Mouse (Mus musculus): ENCODE data around the gene Acaca. TPM values are rescaled to one million over a fixed set of nuclear protein-coding genes. Genes with fewer than 3 reads are reported as not detected.
A peak's percentile ranks its signal among the peaks of the same experiment; 100 is the strongest.

The Acaca gene
- total RNA-seq, 2 experiments from 2014 or later: 80.8 to 81.2 TPM

DNA sequence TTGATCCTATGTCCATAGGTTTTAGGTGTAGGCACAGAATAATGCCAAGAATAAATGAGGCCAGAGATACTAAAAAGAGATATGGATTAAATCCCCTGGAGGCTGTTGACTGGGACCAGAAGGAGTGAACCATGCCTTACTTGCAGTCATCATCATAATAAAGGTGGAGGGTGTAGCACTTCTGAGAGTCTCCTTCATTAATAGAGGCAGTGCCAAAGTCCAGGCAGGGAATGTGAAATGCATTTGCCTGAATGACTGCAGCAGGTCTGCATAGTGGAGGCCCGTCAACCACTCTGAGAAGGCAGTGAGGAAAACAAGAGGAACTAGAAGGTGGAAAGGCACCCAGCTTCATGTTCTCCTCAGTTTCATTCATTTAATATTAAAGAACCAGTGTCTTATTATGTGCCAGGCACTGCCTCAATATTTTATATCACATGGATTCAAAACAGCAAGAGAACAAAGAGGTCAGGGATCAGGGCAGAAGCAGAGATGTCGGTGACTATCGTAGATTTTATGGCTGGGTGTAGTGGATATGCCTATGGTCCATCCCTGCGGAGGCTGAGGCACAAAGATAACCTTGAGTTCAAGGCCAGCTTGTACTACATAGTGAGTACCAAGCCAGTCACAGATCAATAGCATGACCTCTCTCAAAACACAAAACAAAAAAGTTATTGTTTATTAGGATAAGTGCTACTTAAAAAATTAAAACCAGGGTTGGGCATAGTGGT lies 27.2 kb downstream of the Acaca start:
- Histone ChIP-seq H3K27ac (no peak overlapping the region), H3K4me3 (no peak overlapping the region)
- TF ChIP-seq CTCF (IDR thresholded peaks at IDR 0.05): no peak
- intact Hi-C loops (cut with DNase I): no loop called here
- no peak for DNase-seq (ENCODE audit: extremely low spot score in 1 of 2, low spot score in 2 of 2)

GRCm38 (mm10) chr11:84164123-84164522 lies 34.7 kb downstream of the Acaca start:
- Histone ChIP-seq H3K27ac (no peak overlapping the region), H3K4me3 (no peak overlapping the region)
- no peak for TF ChIP-seq CTCF (IDR thresholded peaks at IDR 0.05)
- no peak for DNase-seq (ENCODE audit: extremely low spot score in 1 of 2, low spot score in 2 of 2)
- intact Hi-C loops (cut with DNase I): loop anchor here (10.0 kb wide), 1 partner anchor 379 kb away; no protein-coding TSS in a partner anchor

GRCm38 (mm10) chr11:84164561-84164960 lies 35.1 kb downstream of the Acaca start:
- TF ChIP-seq CTCF (IDR thresholded peaks at IDR 0.05): no peak
- no peak overlapping the region for H3K27ac ChIP-seq
- no peak for DNase-seq (ENCODE audit: extremely low spot score in 1 of 2, low spot score in 2 of 2)

DNA sequence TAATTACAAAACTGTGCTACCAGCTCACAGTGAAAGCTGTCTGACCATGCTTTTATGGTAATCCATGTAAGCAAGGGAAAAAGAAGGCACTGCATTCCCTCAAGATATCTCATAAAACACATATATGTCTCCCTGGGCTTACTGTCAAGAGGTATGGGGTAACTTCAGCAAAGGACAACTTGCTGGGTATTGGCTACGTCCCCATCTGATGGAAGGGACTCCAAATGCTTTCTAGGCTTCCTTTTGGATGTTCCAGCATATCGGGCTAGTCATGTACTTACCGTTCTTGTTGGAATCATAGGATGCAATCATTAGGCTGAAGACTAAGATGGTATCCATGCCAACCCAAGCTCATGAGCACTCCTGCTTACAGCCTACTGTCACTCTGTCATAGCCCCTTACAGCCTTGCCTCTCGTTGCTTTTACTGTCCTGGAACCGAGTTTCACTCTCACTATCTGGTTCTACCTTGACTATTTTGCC lies 37.6 kb downstream of the Acaca start, which contains the start of gene Gm11437:
Gene Gm11437, minus strand, starts transcription at position 431 of the 481 bp plus-strand sequence.
- no peak for TF ChIP-seq CTCF (IDR thresholded peaks at IDR 0.05)
- Histone ChIP-seq H3K27ac (no peak within 1 kb of the TSS), H3K4me3 (no peak within 1 kb of the TSS)
- intact Hi-C loops (cut with DNase I): loop anchor here (5.0 to 10.0 kb wide), 2 partner anchors 35 to 382 kb away; no protein-coding TSS in a partner anchor
- DNase-seq (ENCODE audit: extremely low spot score in 1 of 2, low spot score in 2 of 2): no peak

More at GRCm38 (mm10) chr11:84164561-84164960, 35.1 kb downstream of the Acaca start:
- H3K4me3 ChIP-seq: no peak overlapping the region
- intact Hi-C loops (cut with DNase I): loop anchor here (10.0 kb wide), 1 partner anchor 380 kb away; no protein-coding TSS in a partner anchor

DNA sequence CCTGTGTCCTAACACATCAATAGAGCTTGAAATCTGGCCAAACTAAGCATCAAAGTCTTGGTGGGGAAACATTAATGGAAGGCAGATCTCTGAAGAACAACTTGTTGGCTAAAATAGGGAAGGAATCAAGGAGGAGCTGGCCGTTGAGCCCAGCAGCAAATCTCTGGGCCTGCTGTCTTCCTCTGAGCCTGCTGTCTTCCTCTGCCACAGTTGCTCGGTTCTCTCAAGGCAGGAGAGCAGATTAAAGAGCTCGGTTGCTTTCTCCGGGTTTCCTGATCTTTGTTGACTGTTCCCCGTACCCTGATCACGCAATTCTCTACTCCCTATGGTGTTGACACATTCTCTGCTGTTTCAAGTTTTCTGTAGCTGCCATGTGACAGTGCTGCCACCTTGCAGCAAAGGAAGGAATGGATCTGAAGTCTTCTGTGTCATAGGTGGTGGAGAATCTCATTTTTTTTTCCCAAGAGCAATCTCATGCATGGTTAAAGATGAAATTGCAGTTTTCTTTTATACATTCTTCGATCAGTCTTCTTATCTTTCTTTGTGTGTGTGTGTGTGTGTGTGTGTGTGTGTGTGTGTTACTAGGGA lies 39.3 kb downstream of the Acaca start:
- H3K4me3 ChIP-seq: no peak overlapping the region
- intact Hi-C loops (cut with DNase I): loop anchor here (5.0 to 10.0 kb wide), 2 partner anchors 36 to 384 kb away; no protein-coding TSS in a partner anchor
- TF ChIP-seq CTCF (IDR thresholded peaks at IDR 0.05): peak; percentile 76
- DNase-seq (ENCODE audit: extremely low spot score in 1 of 2, low spot score in 2 of 2): peak; percentile 43 to 47
- H3K27ac ChIP-seq: peak overlapping the region; percentile 25

DNA sequence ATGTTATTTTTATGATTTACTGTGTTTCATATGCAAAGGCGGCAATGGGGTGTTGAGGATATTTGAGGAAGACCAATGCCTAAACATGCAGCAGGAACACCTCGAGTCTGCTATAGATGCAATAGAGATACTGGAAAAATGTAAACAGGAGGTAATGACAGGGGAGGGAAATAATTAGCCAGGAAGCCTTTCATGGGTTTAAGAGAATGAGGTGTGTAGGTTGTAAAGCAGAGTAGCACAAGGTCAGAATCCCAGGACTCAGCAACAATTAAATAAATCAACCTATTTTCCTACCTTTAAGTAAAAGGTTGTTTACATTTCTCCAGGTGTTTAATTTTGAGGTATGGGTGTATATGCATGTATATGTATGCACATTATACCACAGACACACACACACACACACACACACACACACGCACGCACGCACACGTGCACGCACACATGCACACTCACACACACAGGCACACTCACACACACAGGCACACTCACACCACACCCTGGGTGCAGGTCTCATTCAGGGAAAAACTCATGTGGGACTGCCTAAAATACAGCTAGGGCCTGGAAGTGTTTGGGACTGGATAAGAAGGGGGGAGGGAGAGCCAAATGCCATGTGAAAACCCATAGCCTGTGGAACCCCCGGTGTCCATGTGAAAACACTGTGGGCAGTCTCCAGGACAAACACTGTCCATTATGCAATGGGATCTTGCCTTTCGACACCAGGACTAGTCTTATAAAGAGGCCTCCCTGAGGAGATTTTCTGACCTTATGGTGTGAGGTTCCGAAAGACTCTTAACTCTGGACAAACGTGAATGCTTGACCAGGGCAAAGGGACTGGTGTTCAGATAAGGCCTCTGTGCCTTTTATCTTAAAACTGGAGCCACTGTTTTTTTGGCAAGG lies 43.3 kb downstream of the Acaca start:
- intact Hi-C loops (cut with DNase I): no loop called here
- DNase-seq (ENCODE audit: extremely low spot score in 1 of 2, low spot score in 2 of 2): no peak
- TF ChIP-seq CTCF (IDR thresholded peaks at IDR 0.05): no peak
- no peak overlapping the region for H3K27ac ChIP-seq
- H3K4me3 ChIP-seq: no peak overlapping the region

DNA sequence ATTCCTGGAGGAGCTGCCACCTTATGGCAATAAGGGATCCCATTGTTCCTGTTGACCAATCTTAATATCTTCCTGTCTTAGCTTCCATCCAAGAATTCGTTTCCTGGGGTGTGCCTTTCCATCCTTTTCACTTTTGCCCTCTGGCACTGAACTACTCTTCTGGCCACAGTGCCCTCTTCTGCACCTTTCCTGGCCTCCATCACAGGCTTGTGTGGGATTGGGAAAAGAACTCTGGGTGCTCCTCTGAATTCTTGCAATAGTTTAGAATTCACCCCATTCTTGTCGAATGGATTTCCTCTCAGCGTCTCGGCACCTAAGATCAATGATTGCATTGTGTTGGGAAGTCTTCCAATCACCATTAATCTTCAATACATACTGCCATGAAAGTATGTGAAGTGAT lies 49.1 kb downstream of the Acaca start:
- no peak for TF ChIP-seq CTCF (IDR thresholded peaks at IDR 0.05)
- H3K4me3 ChIP-seq: peak overlapping the region; percentile 97
- no peak for DNase-seq (ENCODE audit: extremely low spot score in 1 of 2, low spot score in 2 of 2)
- intact Hi-C loops (cut with DNase I): loop anchor here (5.0 kb wide), 1 partner anchor 64 kb away; no protein-coding TSS in a partner anchor
- no peak overlapping the region; the same call in 1 of the 2 replicates for H3K27ac ChIP-seq

- peak; percentile 92 to 93 for DNase-seq (ENCODE audit: extremely low spot score in 1 of 2, low spot score in 2 of 2)
- TF ChIP-seq CTCF (IDR thresholded peaks at IDR 0.05): peak; percentile 72
- Histone ChIP-seq H3K4me3 (peak overlapping the region; percentile 97), H3K27ac (peak overlapping the region; percentile 85)
- intact Hi-C loops (cut with DNase I): loop anchor here (1.0 to 5.0 kb wide), 2 partner anchors 63 to 639 kb away; no protein-coding TSS in a partner anchor
Observed at GRCm38 (mm10) chr11:84179226-84179953, 49.9 kb downstream of the Acaca start.

DNA sequence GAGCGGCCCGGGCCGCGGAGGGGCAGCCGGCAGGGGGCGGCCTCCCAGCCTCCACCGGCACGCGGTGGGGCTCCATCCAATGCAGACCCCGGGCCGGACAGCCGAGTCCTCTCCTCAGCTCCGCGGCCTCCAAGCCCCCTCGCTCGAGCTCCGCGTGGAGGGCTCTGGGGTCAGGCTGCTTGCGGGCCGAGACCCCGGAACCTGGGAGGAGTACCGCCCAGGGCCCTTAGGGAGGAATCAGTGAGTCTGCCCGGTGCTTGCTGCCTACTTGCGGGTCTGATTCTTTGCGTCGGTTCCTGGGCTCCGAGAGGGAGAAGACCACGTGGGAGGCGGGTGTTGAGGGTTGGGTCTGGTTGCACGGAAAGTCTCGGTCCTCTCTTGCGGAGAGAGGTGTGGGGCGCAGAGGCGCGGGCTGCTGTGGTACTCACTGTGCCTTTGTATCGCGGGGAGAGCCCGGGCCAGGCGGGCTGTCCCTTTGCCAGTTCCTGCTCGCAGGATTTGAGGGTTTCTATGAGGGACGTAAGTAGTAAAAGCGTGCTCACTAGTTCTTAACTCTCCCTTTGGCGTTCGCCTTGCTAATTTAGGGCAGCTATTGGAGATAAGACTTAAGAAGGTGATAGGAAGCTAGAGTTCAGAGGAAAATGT lies 50.6 kb downstream of the Acaca start:
- Histone ChIP-seq H3K27ac (peak overlapping the region; percentile 85), H3K4me3 (peak overlapping the region; percentile 97)
- intact Hi-C loops (cut with DNase I): loop anchor here (1.0 to 5.0 kb wide), 2 partner anchors 62 to 638 kb away; no protein-coding TSS in a partner anchor
- DNase-seq (ENCODE audit: extremely low spot score in 1 of 2, low spot score in 2 of 2): peak; percentile 65 to 73
- TF ChIP-seq CTCF (IDR thresholded peaks at IDR 0.05): peak; percentile 45

DNA sequence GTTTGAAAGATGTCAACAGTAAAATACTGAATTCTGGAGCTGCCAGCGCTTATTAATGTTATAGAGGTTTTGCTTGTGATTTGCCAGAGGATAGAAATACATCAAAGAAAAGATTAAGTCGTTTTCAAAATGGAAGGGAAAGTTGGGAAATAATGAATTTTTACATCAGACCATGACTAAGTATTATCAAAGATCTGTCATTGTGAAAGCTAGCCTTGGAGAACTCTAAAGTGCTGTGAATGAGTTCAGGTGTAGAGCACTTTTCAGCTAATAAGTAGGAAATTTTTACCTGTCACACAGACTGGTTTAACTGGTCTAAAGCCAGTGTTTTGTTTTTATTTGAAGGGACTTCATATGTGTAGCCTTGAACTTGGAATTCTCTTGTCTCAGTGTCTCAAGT lies 51.8 kb downstream of the Acaca start:
- no peak for DNase-seq (ENCODE audit: extremely low spot score in 1 of 2, low spot score in 2 of 2)
- intact Hi-C loops (cut with DNase I): no loop called here
- Histone ChIP-seq H3K27ac (no peak overlapping the region; the same call in 1 of the 2 replicates), H3K4me3 (peak overlapping the region; percentile 97; the same call in 1 of the 2 replicates)
- TF ChIP-seq CTCF (IDR thresholded peaks at IDR 0.05): no peak

All from left cerebral cortex, adult 2 months (tissue).